Comparison of ENCODE assay signal across 7 mouse cellular contexts in genomic region chrX:96133260-96133659, GRCm38 (mm10). TPM values are rescaled to one million over a fixed set of nuclear protein-coding genes. Genes with fewer than 3 reads are reported as not detected.
A peak's percentile ranks its signal among the peaks of the same experiment; 100 is the strongest.
DNase-seq lines count a peak whose midpoint lies in the region; ATAC-seq lines count a peak whose summit lies in the region.

No protein-coding gene starts in this region.

- H3K4me2 ChIP-seq in midbrain, embryonic 16.5 days (ENCODE audit: low read length) = no peak overlapping the region

- no peak for ATAC-seq in midbrain, embryonic 16.5 days

- H3K4me1 ChIP-seq in midbrain, embryonic 16.5 days (ENCODE audit: control insufficient read depth, insufficient read depth, low read length) = no peaks in the 10 kb centered on the region

- H3K9ac ChIP-seq in midbrain, embryonic 16.5 days (ENCODE audit: low read depth, low read length) = no peak overlapping the region

- H3K27ac ChIP-seq in midbrain, embryonic 16.5 days (ENCODE audit: low read length) = no peak overlapping the region

- DNase-seq in left cerebral cortex, adult 11 months (ENCODE audit: low spot score) = peak; percentile 4
- DNase-seq in left cerebral cortex, postnatal 36 days (ENCODE audit: low spot score in 2 of 2) = no peak
- DNase-seq in adipocyte (ENCODE audit: low spot score) = peak; percentile 74
- peak; percentile 12 for DNase-seq in gastrocnemius, postnatal 10 days
- peak; percentile 62 for DNase-seq in kidney, postnatal 14 days
- DNase-seq in naive thymus-derived CD4-positive, alpha-beta T cell, adult 2 months (ENCODE audit: low read depth) = peak; percentile 56

- intact Hi-C loops in left cerebral cortex, postnatal 36 days (cut with DNase I) = loop anchor here (10.0 kb wide), 1 partner anchor 108 kb away; no protein-coding TSS in a partner anchor

- H3K9me3 ChIP-seq in midbrain, embryonic 16.5 days (replicated peaks; ENCODE audit: control insufficient read depth, low read length, poor library complexity, severe bottlenecking) = no peaks in the 10 kb centered on the region

- H3K4me3 ChIP-seq in midbrain, embryonic 16.5 days (ENCODE audit: low read depth, low read length) = no peak overlapping the region

- H3K27me3 ChIP-seq in midbrain, embryonic 16.5 days (ENCODE audit: control insufficient read depth, insufficient read depth, low read depth, low read length) = no peaks in the 10 kb centered on the region

- H3K36me3 ChIP-seq in midbrain, embryonic 16.5 days (ENCODE audit: control insufficient read depth, insufficient read depth, low read length) = no peaks in the 10 kb centered on the region

- 40% methylated on average over 2 of the region's 2 CpGs for WGBS in midbrain, embryonic 16.5 days

RNA-seq across cellular contexts. Expression of gene Msn, which starts 37.4 kb away (rescaled TPM):
- total RNA-seq in left cerebral cortex, postnatal 36 days (2021) = 10 to 100 TPM; 17.4 to 17.5 TPM
- 10 to 100 TPM; 71.3 to 87.2 TPM for total RNA-seq in gastrocnemius, postnatal 10 days (2021)
- polyA plus RNA-seq in midbrain, embryonic 16.5 days (2015; fragmentation: Nextera tagmentation; extraction: Ambion mirVana) = 27.2 and 28.4 TPM in 2 replicates

Comparison
In these comparisons a context has a peak if more than half of its experiments do, and no peak if none do; other contexts are left out.
1. DNase-seq: peak in left cerebral cortex, adult 11 months (single experiment), adipocyte (single experiment), gastrocnemius, postnatal 10 days (single experiment), kidney, postnatal 14 days (single experiment) and naive thymus-derived CD4-positive, alpha-beta T cell, adult 2 months (single experiment); none in left cerebral cortex, postnatal 36 days (0 of 2).